Mouse (Mus musculus): ENCODE measurements around the gene Adamtsl5.

DNA sequence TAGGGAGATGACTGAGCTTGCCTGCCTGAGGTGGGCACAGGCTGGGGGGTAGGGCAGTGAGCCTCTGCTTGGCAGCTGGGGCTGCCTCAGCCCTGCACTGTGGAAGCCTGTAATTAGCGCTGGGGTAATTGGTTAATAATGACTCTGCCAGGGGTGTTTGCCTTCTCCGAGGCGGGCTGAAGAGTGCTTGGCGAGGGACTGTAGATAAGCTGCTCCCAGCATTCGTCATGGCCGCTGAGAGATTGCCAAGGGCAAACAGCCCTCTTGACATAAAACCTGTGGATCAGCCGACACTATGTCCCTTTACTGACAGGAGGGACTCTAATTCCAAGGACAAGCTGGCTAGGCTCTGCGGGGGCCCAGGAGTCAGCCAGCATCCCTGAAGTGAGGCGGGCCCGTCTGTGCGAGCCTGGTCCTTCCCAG is 31.8 kb downstream of the Adamtsl5 start:
- TF ChIP-seq CTCF (IDR thresholded peaks at IDR 0.05) = no peak
- 0 out of 2 replicates have a peak, but pooled peaks have one; percentile 16 for TF ChIP-seq POLR2A (IDR thresholded peaks at IDR 0.05; ENCODE audit: insufficient read depth, low read depth, low read length)
- no peak for TF ChIP-seq EP300 (IDR thresholded peaks at IDR 0.05; ENCODE audit: insufficient read depth, low read depth, low read length)
